Mouse (Mus musculus) testis, adult 2 months (tissue): ENCODE results near the gene Ccnyl1.

ENCODE experiments used
- CTCF ChIP-seq: fragments of 200-500 bp; IDR thresholded peaks from 2 replicates; pipeline ENCODE4 v1.5.1; 2012; ENCODE audit warnings: low read depth, mild to moderate bottlenecking, inconsistent platforms, low read length, moderate library complexity; ENCODE audit not compliant: control insufficient read depth, insufficient read depth, insufficient replicate concordance
- POLR2A ChIP-seq: fragments of 200-500 bp; IDR thresholded peaks from 2 replicates; pipeline ENCODE4 v1.6.1; 2012; ENCODE audit warnings: low read depth, mild to moderate bottlenecking, inconsistent platforms, low read length, moderate library complexity; ENCODE audit not compliant: control insufficient read depth

DNA sequence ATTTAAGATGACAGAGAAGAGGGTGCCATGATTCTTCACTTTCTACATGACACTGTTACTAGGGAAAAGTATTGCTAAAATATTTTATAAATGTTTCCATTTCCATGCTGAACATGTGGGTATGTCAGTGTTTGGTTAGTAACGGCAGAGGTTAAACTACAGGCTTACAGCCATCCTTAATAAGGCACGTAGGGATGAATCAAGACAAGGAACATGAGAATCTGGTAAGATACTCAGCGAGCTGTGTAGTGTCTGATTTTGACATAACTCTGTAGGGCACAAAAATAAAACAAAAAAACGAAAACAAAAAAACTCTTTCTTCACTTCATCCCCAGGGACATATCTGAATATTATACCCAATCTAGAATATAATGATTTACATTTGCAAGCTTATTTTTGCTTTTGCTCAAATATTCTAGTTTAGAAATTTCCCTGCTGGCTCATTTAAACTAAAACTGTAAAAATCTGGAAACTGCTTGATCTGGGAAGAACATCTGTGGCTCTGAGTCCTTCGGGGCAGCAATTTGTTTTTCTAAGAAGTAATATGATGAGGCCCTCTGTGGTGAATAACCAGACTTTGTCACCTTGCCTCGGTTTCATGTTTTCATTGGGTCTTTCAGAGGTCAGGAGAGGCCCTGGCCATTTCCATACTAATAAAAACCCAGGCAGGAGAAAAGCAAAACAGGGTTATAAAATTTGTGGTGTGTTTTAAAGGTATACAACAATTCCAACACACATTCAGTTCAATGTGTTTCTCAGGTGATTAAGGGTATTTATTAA, 14.0 kb upstream of the Ccnyl1 start:
- TF ChIP-seq POLR2A (no peak), CTCF (no peak)
